Mouse (Mus musculus) heart, adult 2 months (tissue): ENCODE data around the gene Lpcat3. TPM values are rescaled to one million over a fixed set of nuclear protein-coding genes. Genes with fewer than 3 reads are reported as not detected.
"Not testable (repeated sequence)": the region's sequence is repeated elsewhere in the genome, so short reads cannot be mapped to it uniquely, and the experiment has no call there.

Source experiments
- DNase-seq, 2 experiments: peaks; one replicate each; pipeline ENCODE4 v3.0.0; 2021
- H3K27ac ChIP-seq: fragments of 200-600 bp; 2 replicates; pipeline ENCODE4 v1.8.1; 2022
- H3K27me3 ChIP-seq: fragments of 200-500 bp; 2 replicates; pipeline ENCODE4 v1.6.1; 2012; ENCODE audit warnings: mild to moderate bottlenecking, low read length, inconsistent platforms, mixed read lengths; ENCODE audit not compliant: control insufficient read depth, insufficient read depth
- H3K36me3 ChIP-seq: fragments of 200-500 bp; 2 replicates; pipeline ENCODE4 v1.6.1; 2012; ENCODE audit warnings: low read length, inconsistent platforms; ENCODE audit not compliant: control insufficient read depth, insufficient read depth
- H3K4me1 ChIP-seq: fragments of 200-500 bp; 2 replicates; pipeline ENCODE4 v1.6.1; 2011; ENCODE audit warnings: low read length; ENCODE audit not compliant: control insufficient read depth, insufficient read depth
- H3K4me3 ChIP-seq: fragments of 200-600 bp; 2 replicates; pipeline ENCODE4 v1.8.1; 2022
- H3K79me2 ChIP-seq: fragments of 200-500 bp; replicated peaks from 2 replicates; pipeline ENCODE4 v1.6.1; 2012; ENCODE audit warnings: mild to moderate bottlenecking, inconsistent platforms, low read length, moderate library complexity, mixed read lengths; ENCODE audit not compliant: control insufficient read depth, insufficient read depth
- H3K9ac ChIP-seq: fragments of 200-500 bp; 2 replicates; pipeline ENCODE4 v1.6.1; 2012; ENCODE audit warnings: low read depth, mild to moderate bottlenecking, control low read depth, inconsistent platforms, low read length, mixed read lengths
- CTCF ChIP-seq: fragments of 200-600 bp; IDR thresholded peaks from 2 replicates; pipeline ENCODE4 v1.8.1; 2022; ENCODE audit warnings: antibody characterized with exemption, mild to moderate bottlenecking, moderate library complexity
- EP300 ChIP-seq: fragments of 200-500 bp; IDR thresholded peaks from 2 replicates; pipeline ENCODE4 v1.6.1; 2011; ENCODE audit warnings: low read depth, low read length, control low read depth; ENCODE audit not compliant: insufficient read depth
- POLR2A ChIP-seq: fragments of 200-500 bp; IDR thresholded peaks from 2 replicates; pipeline ENCODE4 v1.6.1; 2011; ENCODE audit warnings: mild to moderate bottlenecking, low read depth, low read length, control low read depth; ENCODE audit not compliant: insufficient read depth
- whole genome bisulfite sequencing: fragments of 180-500 bp; shearing (Covaris S2); methylation state at CpG from one replicate; pipeline ENCODE4 v1.1.7; 2018; 5-methylcytosine and 5-hydroxymethylcytosine counted together
- intact Hi-C: fragments of 180-260 bp; cut with DNase I; formaldehyde crosslinking; loops from one replicate; pipeline ENCODE4 v1.15.1; 2025
- polyA plus RNA-seq: library from polyadenylated mRNA; depleted of rRNA; stranded (reverse); fragments of >200 nt; gene quantifications from 2 replicates; pipeline ENCODE4 v1.2.3, GENCODE M21; 2012
- total RNA-seq, 2 experiments: library from RNA; stranded (reverse); gene quantifications; 2 replicates each; pipeline ENCODE4 v1.2.3; 2021

Lpcat3 gene
- total and polyA plus RNA-seq, 3 experiments: 34.9 to 73.4 (median 40.5) TPM

GRCm38 (mm10) chr6:124673619-124674018 is 10.8 kb downstream of the Lpcat3 start:
- no peaks in the 10 kb centered on the region; the same call in 1 of the 2 replicates for H3K79me2 ChIP-seq
- peaks cover 1% of the 10 kb centered on the region; the same call in 1 of the 2 replicates for H3K4me1 ChIP-seq
- intact Hi-C loops: no loop called here
- peak; percentile 56 to 69 for DNase-seq
- peak overlapping the region; percentile 51 for H3K27ac ChIP-seq
- no peak overlapping the region for H3K9ac ChIP-seq
- TF ChIP-seq EP300 (0 out of 2 replicates have a peak, but pooled peaks have one; percentile 39), POLR2A (no peak), CTCF (0 out of 2 replicates have a peak, but pooled peaks have one; percentile 5)
- H3K27me3 ChIP-seq: no peaks in the 10 kb centered on the region
- no peaks in the 10 kb centered on the region for H3K36me3 ChIP-seq
- H3K4me3 ChIP-seq: no peak overlapping the region
- WGBS: 62% methylated on average over 9 of the region's 9 CpGs

GRCm38 (mm10) chr6:124674591-124674990 is 11.8 kb downstream of the Lpcat3 start:
- no peak overlapping the region for H3K9ac ChIP-seq
- no peaks in the 10 kb centered on the region; the same call in 1 of the 2 replicates for H3K79me2 ChIP-seq
- H3K27me3 ChIP-seq: no peaks in the 10 kb centered on the region
- peaks cover 1% of the 10 kb centered on the region; the same call in 1 of the 2 replicates for H3K4me1 ChIP-seq
- 96% methylated on average over 7 of the region's 7 CpGs for WGBS
- intact Hi-C loops: no loop called here
- TF ChIP-seq EP300 (no peak), CTCF (no peak), POLR2A (no peak)
- H3K4me3 ChIP-seq: no peak overlapping the region
- H3K36me3 ChIP-seq: no peaks in the 10 kb centered on the region
- DNase-seq: no peak
- H3K27ac ChIP-seq: no peak overlapping the region

- WGBS: 77% methylated on average over 6 of the region's 6 CpGs
- no peak for TF ChIP-seq EP300
- TF ChIP-seq POLR2A: no peak
- no peak for TF ChIP-seq CTCF
- no peak for DNase-seq
- Histone ChIP-seq H3K27me3 (no peaks in the 10 kb centered on the region), H3K36me3 (no peaks in the 10 kb centered on the region), H3K4me3 (no peak overlapping the region), H3K27ac (no peak overlapping the region), H3K79me2 (no peaks in the 10 kb centered on the region; the same call in 1 of the 2 replicates), H3K4me1 (peaks cover 1% of the 10 kb centered on the region; the same call in 1 of the 2 replicates), H3K9ac (no peak overlapping the region)
- intact Hi-C loops: no loop called here
Observed at GRCm38 (mm10) chr6:124676171-124676570, 13.3 kb downstream of the Lpcat3 start.

- TF ChIP-seq CTCF (no peak), EP300 (no peak), POLR2A (no peak)
- Histone ChIP-seq H3K36me3 (no peaks in the 10 kb centered on the region; the same call in 1 of the 2 replicates), H3K9ac (no peak overlapping the region), H3K79me2 (no peaks in the 10 kb centered on the region; the same call in 1 of the 2 replicates), H3K4me1 (peaks cover 2% of the 10 kb centered on the region; the same call in 1 of the 2 replicates), H3K4me3 (no peak overlapping the region), H3K27ac (no peak overlapping the region), H3K27me3 (no peaks in the 10 kb centered on the region)
- 71% methylated on average over 7 of the region's 7 CpGs for WGBS
- intact Hi-C loops: no loop called here
- DNase-seq: no peak
Observed at GRCm38 (mm10) chr6:124678769-124679168, 15.9 kb downstream of the Lpcat3 start.

GRCm38 (mm10) chr6:124679486-124679885 is 16.7 kb downstream of the Lpcat3 start:
- intact Hi-C loops: no loop called here
- H3K4me3 ChIP-seq: no peak overlapping the region
- H3K27ac ChIP-seq: no peak overlapping the region
- no peak for TF ChIP-seq EP300
- TF ChIP-seq POLR2A: no peak
- TF ChIP-seq CTCF: no peak
- peaks cover 4% of the 10 kb centered on the region; the same call in 1 of the 2 replicates for H3K4me1 ChIP-seq
- no peaks in the 10 kb centered on the region; the same call in 1 of the 2 replicates for H3K79me2 ChIP-seq
- WGBS: 89% methylated on average over 3 of the region's 3 CpGs
- no peaks in the 10 kb centered on the region; the same call in 1 of the 2 replicates for H3K36me3 ChIP-seq
- H3K9ac ChIP-seq: no peak overlapping the region
- no peaks in the 10 kb centered on the region for H3K27me3 ChIP-seq
- DNase-seq: no peak

DNA sequence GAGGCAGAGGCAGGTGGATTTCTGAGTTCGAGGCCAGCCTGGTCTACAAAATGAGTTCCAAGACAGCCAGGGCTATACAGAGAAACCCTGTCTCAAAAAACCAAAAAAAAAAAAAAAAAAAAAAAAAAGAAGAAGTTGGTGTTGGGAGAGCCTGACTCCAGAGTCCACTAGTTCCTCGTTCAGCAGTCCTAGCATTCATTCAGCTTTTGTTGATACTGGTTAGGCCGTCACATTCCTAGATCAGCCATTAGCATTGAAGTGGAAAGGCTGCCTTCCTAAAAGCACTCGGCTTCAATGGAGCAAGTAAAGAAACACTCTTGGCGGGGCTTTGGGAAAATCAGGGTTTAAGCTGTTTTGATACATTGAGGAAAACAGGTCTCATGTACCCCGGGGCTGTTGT is 19.5 kb downstream of the Lpcat3 start:
- H3K27me3 ChIP-seq, DNase-seq, H3K9ac ChIP-seq, H3K27ac ChIP-seq, H3K79me2 ChIP-seq, H3K4me1 ChIP-seq, intact Hi-C loops, H3K4me3 ChIP-seq, H3K36me3 ChIP-seq: not testable (repeated sequence)
- 85% methylated on average over 6 of the region's 6 CpGs for WGBS
